Mouse (Mus musculus) left cerebral cortex, postnatal 36 days (tissue): ENCODE measurements around the gene Ccdc24. TPM values are rescaled to one million over a fixed set of nuclear protein-coding genes. Genes with fewer than 3 reads are reported as not detected.

Experiments used
- DNase-seq, 2 experiments: peaks; one replicate each; pipeline ENCODE4 v3.0.0; 2021 to 2022; ENCODE audit warnings: low spot score in 2 of 2, mixed read lengths in 1 of 2
- intact Hi-C: fragments of 180-260 bp; cut with DNase I; formaldehyde crosslinking; loops from one replicate; pipeline ENCODE4 v1.15.1; 2025
- total RNA-seq, 2 experiments: library from RNA; stranded (reverse); gene quantifications; 2 replicates each; pipeline ENCODE4 v1.2.3; 2021

Gene Ccdc24
- 1 to 10 TPM in 1 of 2 experiments, under 1 TPM in 1; 0.79 to 1.2 TPM for total RNA-seq

DNA sequence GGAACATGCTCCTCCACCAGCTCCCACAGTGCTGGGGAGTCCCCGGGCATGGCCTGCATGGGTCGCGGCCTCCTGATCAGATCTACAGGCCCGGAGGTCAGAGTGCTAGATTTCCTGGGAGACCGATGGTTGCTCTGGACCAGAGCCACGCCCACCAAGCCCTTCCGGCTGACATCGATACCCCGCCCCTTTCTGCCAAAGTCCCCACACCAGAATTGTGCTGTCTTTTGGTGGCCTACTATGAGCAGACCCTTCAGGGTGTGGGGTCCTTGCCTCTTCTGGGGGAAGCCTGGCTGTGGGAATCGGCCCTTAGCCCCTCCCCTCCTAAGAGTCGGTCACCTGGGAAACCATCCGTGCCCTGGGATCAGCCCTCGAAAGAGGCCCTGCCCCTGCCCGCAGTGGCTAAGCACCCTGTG is at the start of gene Ccdc24:
Gene Ccdc24, minus strand, starts transcription at position 87 of the 416 bp plus-strand sequence.
- no peak for DNase-seq
- intact Hi-C loops, result no loop called here

DNA sequence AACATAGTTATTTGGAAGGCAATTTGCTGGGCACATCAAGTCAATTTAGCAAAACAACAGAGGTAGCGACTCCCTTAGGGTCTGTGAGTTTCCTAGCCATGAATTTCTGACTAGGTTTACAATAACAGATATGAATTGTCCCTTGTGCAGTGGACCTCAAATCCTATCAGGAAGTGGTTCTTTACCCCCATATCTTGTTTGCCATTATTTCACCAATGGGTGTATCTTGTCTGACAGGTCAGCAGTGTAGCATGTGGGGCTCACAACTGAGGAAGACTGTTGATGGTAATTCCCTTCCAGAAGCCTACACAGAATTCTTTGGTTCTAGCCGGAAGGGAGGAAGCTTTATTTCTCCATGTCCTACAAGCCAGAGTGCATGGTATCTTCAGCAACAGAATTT is 49.0 kb upstream of the Ccdc24 start:
- intact Hi-C loops, result loop anchor here (5.0 kb wide), 1 partner anchor 89 kb away; the partner anchor contains the start of gene Slc6a9
- no peak for DNase-seq

DNA sequence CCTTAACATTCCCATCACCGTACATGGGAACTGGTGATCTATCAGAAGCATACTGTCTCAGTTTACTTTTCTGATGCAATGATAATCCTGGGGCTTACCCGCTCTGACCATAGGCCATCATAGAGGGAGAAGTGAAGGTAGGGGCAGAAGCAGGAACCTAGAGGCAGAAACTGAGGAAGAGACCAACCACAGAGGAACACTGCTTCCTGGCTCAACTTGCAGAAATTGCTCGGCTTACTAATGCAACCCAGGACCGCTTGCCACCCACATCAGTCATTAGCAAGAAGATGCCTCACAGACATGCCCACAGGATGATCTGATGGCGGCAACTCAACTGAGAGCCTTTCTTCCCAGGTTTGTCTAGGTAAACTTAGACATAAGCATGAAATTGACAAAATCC is 46.4 kb upstream of the Ccdc24 start:
- intact Hi-C loops, result loop anchor here (10.0 kb wide), 1 partner anchor 376 kb away; the partner anchor contains the start of gene Ptprf
- DNase-seq, result no peak

DNA sequence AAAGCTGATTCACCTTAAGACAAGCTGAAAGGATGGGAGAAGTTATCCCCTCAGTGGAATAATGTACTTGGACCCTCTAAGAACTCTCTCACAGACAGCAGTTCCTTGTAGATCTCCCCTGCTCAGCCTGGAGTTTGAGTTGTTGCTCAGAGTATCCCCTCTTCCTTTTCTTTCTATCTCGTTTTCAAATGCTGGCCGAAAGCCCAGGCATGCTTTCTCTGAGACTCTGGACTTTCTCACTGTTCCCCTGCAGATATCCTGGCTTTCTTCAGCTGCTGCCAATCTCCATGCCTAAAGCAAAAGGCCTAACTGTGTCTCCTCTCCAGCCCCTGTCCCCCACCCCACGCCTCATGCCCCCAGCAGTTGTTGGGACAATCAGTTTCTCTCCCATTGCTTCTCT is 45.9 kb upstream of the Ccdc24 start:
- intact Hi-C loops, result loop anchor here (10.0 kb wide), 1 partner anchor 377 kb away; the partner anchor contains the start of gene Ptprf
- no peak for DNase-seq

DNA sequence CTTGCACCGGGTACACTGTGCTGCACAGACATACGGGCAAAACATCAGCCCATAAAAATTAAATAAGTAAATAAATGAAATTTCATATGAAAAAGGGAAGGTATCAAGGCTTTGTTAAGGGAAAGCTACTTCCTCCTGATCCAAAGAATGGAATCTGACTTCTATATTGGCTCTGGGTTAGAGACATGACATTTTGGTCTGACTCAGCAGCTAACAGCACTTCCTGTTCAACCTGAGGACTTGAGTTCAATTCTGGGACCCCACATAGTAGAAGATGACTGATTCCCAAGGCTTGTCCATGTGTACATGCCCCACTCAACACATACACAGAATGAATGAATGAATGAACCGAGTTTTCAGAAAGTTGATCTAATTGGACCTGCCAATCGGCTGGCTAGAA is 45.5 kb upstream of the Ccdc24 start:
- DNase-seq, result no peak
- intact Hi-C loops, result loop anchor here (10.0 kb wide), 1 partner anchor 377 kb away; the partner anchor contains the start of gene Ptprf

DNA sequence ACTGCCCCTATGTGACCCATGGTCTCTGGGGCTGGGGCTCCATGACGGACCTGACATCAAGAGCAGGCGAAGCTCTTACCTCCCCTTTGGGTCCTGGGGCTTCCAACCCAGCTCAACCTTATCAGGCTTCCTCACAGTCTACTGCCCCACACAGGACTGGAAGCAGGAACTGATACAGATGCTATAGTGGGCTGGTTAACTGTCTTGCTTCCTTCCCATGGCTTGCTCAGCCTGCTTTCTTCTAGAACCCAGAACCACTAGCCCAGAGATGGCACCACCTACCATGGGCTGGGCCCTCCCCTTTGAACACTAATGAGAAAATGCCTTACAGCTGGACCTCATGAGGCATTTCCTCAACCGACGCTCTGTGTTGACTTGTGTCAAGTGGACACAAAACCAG is 45.0 kb upstream of the Ccdc24 start:
- intact Hi-C loops, result loop anchor here (10.0 kb wide), 1 partner anchor 377 kb away; the partner anchor contains the start of gene Ptprf
- DNase-seq, result no peak

DNA sequence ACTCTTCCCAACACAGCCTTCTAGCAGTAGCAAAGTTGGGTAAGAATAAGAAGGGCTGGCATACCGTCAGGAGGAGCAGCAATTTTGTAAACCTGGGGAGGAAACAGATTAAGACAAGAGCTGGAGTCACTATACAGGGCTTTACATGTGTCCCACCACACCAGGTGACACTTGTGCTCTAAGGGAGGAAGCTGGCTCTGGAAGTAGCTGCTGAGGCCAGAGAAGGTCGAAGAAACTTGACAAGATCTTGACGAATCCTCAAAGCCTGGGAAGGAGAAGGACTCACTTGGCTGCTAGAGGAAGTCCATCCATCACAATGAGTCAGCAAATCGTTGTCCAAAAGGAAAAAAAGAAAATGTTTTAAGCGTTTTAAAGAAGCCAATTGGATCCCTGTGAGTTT is 44.0 kb upstream of the Ccdc24 start:
- intact Hi-C loops, result loop anchor here (10.0 kb wide), 1 partner anchor 378 kb away; the partner anchor contains the start of gene Ptprf
- no peak for DNase-seq

GRCm38 (mm10) chr4:117915489-117916105 is 43.2 kb upstream of the Ccdc24 start:
- peak in 1 of 2 experiments; percentile 29 for DNase-seq
- intact Hi-C loops, result loop anchor here (2.0 to 10.0 kb wide), 2 partner anchors 29 to 379 kb away; partner anchors contain the start of genes Atp6v0b and Ptprf

DNA sequence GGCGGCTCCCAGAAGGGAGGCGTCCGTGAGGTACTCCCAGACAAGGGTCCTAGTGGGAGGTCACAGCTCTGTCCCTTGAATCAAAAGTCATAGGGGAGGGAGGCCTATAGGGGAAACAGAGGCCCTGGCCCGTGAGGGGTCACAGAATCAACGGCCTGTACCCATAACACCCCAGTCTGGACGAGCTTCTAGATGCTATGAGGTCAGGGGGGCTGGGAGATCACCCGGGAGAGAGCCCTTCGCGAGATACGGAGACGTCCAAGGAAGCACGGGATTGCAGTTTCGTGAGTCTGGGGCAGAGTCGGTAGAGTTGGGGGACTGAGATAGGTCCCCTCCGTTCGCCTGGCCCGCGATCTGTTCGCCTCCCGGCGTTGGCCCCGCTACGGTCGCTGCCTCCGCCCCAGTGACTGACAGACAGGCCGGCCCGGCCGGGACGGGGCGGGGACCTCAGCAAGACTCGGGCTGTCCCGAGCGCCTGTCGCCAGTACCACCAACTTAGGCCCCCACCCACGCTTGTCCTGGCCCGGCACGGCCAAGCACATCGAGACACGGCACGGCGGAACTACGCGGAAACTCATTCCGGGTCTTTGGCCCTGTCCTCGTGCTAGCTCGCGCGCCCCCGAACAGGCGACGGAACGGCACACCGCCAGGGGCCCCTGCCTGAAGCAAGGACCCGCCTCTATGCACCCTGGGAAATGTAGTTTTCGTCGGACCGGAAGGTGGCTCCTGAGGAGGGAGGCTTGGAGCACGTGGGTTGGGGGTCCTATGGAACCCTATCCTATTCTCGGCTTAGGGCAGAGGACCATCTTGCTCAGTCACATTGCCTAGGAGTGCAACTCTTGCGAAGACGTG is 42.5 kb upstream of the Ccdc24 start, which contains the start of gene Ipo13:
Gene Ipo13, minus strand, starts transcription at position 409 of the 852 bp plus-strand sequence.
- DNase-seq, result peak; percentile 94 to 96
- intact Hi-C loops, result loop anchor here (2.0 to 10.0 kb wide), 2 partner anchors 28 to 380 kb away; partner anchors contain the start of genes Atp6v0b and Ptprf

- no peak for DNase-seq
- intact Hi-C loops, result loop anchor here (2.0 to 10.0 kb wide), 2 partner anchors 27 to 381 kb away; partner anchors contain the start of genes Atp6v0b and Ptprf
Measured at GRCm38 (mm10) chr4:117914031-117914430, 41.7 kb upstream of the Ccdc24 start.

GRCm38 (mm10) chr4:117913421-117913820 is 41.1 kb upstream of the Ccdc24 start:
- no peak for DNase-seq
- intact Hi-C loops, result loop anchor here (10.0 kb wide), 1 partner anchor 381 kb away; the partner anchor contains the start of gene Ptprf

GRCm38 (mm10) chr4:117912685-117913273 is 40.4 kb upstream of the Ccdc24 start:
- intact Hi-C loops, result loop anchor here (10.0 kb wide), 1 partner anchor 382 kb away; the partner anchor contains the start of gene Ptprf

DNA sequence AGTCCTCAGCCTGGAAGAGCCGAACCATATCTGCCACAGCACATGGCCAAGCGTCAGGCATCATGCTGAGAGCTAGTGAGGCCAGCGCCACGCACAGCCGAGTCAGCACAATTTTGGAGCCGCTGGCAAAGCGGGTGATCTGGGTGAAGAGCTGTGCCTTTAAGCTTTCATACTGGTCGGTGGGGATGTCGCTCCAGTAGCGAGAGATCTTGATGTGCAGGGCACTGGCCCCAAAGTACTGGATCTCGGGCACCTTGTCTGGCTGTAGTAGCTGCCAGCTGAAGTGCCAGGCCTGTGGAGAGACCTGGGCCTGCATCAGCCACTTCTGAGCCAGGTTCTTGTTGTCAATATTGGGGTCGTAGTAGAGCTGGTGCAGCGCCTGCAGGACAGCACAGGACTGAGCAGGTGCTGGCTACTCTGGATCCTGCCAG is 39.8 kb upstream of the Ccdc24 start:
- DNase-seq, result no peak
- intact Hi-C loops, result loop anchor here (10.0 kb wide), 1 partner anchor 383 kb away; the partner anchor contains the start of gene Ptprf

More at GRCm38 (mm10) chr4:117912685-117913273, 40.4 kb upstream of the Ccdc24 start:
- no peak for DNase-seq

DNA sequence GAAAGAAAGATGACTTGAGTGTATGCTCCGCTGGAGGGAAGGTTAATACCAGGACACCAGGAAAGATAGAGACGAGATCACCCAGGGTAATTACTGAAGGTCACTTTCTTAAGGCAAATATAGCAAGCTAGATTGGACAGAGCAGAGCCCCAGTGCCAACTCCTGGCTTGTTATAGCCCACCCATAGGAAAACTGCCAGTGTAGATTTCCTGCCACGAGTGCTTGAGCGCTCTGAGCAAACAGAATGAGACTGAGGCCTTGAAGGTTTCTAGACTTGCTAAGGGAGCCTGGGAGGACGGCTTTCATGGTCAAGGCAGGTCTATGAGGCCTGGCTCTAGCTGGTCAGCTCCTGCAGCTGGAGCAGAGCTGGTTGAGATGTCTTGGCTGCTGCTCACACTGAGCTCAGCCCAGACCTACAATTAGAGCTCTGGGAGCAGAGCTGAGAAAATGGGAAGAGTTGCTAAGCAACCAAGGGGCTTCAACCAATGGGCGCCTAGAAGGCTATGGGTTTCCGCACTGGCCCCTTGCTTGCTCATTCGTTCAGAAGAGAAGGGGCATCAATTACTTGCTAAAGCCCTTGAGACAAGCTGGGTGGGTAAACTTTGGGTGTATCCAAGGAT is 36.6 kb upstream of the Ccdc24 start:
- DNase-seq, result peak; percentile 40 to 43
- intact Hi-C loops, result no loop called here

GRCm38 (mm10) chr4:117906196-117906595 is 33.8 kb upstream of the Ccdc24 start:
- no peak for DNase-seq
- intact Hi-C loops, result no loop called here

GRCm38 (mm10) chr4:117904761-117905160 is 32.4 kb upstream of the Ccdc24 start:
- intact Hi-C loops, result no loop called here
- DNase-seq, result no peak

DNA sequence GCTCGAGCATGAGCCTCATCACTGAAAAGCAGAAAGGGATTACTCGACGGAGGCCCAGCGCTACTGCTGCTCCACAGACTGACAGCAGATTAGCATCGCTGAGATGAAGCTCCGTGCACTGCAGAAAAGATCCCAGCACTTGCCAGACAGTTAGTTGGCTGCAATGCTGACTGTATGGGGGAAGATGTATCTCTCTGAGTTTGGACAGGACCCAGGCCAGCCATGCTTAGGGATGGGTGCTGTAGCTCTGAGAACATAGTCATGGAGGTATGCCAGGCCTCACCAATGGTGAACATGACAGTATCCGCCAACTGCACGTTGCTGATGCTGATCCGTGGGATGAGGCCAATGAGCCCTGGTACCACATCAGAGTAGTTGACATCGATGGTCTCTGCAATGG is 31.7 kb upstream of the Ccdc24 start:
- intact Hi-C loops, result no loop called here
- DNase-seq, result peak; percentile 66 to 67

DNA sequence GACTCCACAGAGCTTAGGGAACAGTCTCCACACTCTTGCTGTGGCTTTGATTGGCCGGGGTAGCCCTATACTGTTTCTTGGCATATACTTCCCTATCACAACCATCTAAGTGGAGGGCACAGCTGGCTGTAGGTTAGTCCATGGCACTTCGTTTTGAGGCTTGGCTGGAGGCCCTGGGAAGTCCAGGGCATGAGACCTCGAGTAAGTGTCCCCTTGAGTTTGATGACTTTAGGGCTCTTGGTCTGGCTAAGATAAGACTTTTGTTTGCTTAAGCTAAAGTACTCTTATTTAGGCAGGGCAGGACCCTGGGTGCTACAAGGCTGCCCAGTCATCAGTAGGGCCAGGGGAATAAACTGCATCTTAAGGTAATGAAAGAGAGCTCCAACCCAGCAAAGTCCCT is 25.8 kb upstream of the Ccdc24 start:
- intact Hi-C loops, result no loop called here
- no peak for DNase-seq

DNA sequence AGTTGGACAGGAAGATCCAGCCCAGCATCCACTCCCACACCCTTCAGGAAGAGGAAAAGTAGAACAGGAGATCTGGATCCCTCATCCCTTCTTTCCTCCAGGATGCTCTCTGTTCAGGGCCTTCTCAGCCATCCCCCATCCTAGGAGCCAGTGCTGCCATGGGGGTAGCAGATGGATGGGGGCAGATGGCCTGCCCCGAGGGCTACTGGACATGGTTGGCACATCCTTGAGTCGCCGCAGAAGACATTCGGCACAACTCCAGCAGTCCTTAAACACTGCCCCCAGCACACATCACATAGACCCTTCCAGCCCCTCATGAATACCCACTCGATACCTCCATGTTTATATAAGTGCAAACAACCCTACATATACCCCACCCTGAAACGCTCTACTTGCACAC is 23.7 kb upstream of the Ccdc24 start:
- no peak for DNase-seq
- intact Hi-C loops, result no loop called here
